Mouse (Mus musculus): ENCODE data around the gene Aspa. TPM values are rescaled to one million over a fixed set of nuclear protein-coding genes. Genes with fewer than 3 reads are reported as not detected.

Aspa gene
- polyA plus RNA-seq, 1 experiment from 2014 or later: 32.0 TPM

- Histone ChIP-seq H3K9ac (replicated peaks; ENCODE audit: low read length) (no peak overlapping the region), H3K27me3 (ENCODE audit: insufficient read depth, low read length) (no peaks in the 10 kb centered on the region), H3K36me3 (ENCODE audit: insufficient read depth, low read length) (no peaks in the 10 kb centered on the region), H3K9me3 (ENCODE audit: low read length) (no peaks in the 10 kb centered on the region), H3K4me2 (replicated peaks; ENCODE audit: low read depth, low read length) (no peak overlapping the region), H3K4me1 (ENCODE audit: insufficient read depth, low read length) (no peaks in the 10 kb centered on the region), H3K27ac (ENCODE audit: low read length) (no peak overlapping the region), H3K4me3 (ENCODE audit: low read length) (no peak overlapping the region)
- WGBS: 48% methylated on average over 1 of the region's 1 CpGs
- ATAC-seq (ENCODE audit: low FRiP score, low TSS enrichment): no peak
These were observed 68.0 kb downstream of the Aspa start for GRCm38 (mm10) chr11:73261385-73261784.

GRCm38 (mm10) chr11:73260457-73260856 lies 68.9 kb downstream of the Aspa start:
- no peak overlapping the region for H3K9ac ChIP-seq (replicated peaks; ENCODE audit: low read length)
- no peaks in the 10 kb centered on the region for H3K9me3 ChIP-seq (ENCODE audit: low read length)
- no peak overlapping the region for H3K4me2 ChIP-seq (replicated peaks; ENCODE audit: low read depth, low read length)
- 79% methylated on average over 3 of the region's 3 CpGs for WGBS
- H3K27me3 ChIP-seq (ENCODE audit: insufficient read depth, low read length): no peaks in the 10 kb centered on the region
- H3K36me3 ChIP-seq (ENCODE audit: insufficient read depth, low read length): no peaks in the 10 kb centered on the region
- H3K4me3 ChIP-seq (ENCODE audit: low read length): no peak overlapping the region
- no peak for ATAC-seq (ENCODE audit: low FRiP score, low TSS enrichment)
- no peak overlapping the region for H3K27ac ChIP-seq (ENCODE audit: low read length)
- H3K4me1 ChIP-seq (ENCODE audit: insufficient read depth, low read length): no peaks in the 10 kb centered on the region

DNA sequence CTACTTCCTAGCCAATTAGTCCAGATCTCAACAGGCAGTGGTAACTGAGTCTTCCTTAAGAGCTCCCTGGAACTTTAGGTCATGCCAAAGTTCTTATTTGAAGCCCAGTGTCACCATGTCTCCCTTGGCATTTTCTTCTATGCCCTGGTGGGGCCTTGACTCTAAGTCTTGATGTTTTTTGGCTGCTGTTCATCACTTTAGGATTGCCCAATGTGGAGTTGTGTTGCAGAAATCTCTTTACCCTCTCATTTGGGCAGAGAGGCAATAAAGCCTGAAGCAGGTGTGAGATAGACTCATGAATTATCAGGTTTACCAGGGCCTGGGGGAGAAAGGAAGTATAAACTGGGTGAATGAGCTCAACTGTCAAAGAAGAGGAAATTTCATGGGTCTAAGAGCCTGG lies 70.7 kb downstream of the Aspa start:
- Histone ChIP-seq H3K9ac (replicated peaks; ENCODE audit: low read length) (no peak overlapping the region), H3K27ac (ENCODE audit: low read length) (no peak overlapping the region), H3K4me3 (ENCODE audit: low read length) (no peak overlapping the region), H3K9me3 (ENCODE audit: low read length) (no peaks in the 10 kb centered on the region), H3K36me3 (ENCODE audit: insufficient read depth, low read length) (no peaks in the 10 kb centered on the region), H3K4me1 (ENCODE audit: insufficient read depth, low read length) (no peaks in the 10 kb centered on the region), H3K4me2 (replicated peaks; ENCODE audit: low read depth, low read length) (no peak overlapping the region), H3K27me3 (ENCODE audit: insufficient read depth, low read length) (no peaks in the 10 kb centered on the region)
- ATAC-seq (ENCODE audit: low FRiP score, low TSS enrichment): no peak

- no peak overlapping the region for H3K27ac ChIP-seq (ENCODE audit: low read length)
- H3K4me3 ChIP-seq (ENCODE audit: low read length): no peak overlapping the region
- 61% methylated on average over 4 of the region's 4 CpGs for WGBS
- H3K36me3 ChIP-seq (ENCODE audit: insufficient read depth, low read length): no peaks in the 10 kb centered on the region
- no peaks in the 10 kb centered on the region for H3K9me3 ChIP-seq (ENCODE audit: low read length)
- no peak overlapping the region for H3K9ac ChIP-seq (replicated peaks; ENCODE audit: low read length)
- H3K27me3 ChIP-seq (ENCODE audit: insufficient read depth, low read length): no peaks in the 10 kb centered on the region
- H3K4me2 ChIP-seq (replicated peaks; ENCODE audit: low read depth, low read length): no peak overlapping the region
- no peaks in the 10 kb centered on the region for H3K4me1 ChIP-seq (ENCODE audit: insufficient read depth, low read length)
- ATAC-seq (ENCODE audit: low FRiP score, low TSS enrichment): no peak
These were observed 71.9 kb downstream of the Aspa start for GRCm38 (mm10) chr11:73257362-73257945.

Other genes with a start within 250 kb of the Aspa start
- 0.24 and 0.44 TPM in 2 replicates for gene Itgae, start 239.0 kb downstream of the Aspa start, polyA plus RNA-seq (2015; fragmentation: Nextera tagmentation; extraction: Ambion mirVana)
- 16.9 and 18.5 TPM in 2 replicates for gene Haspin, start 191.3 kb downstream of the Aspa start, polyA plus RNA-seq (2015; fragmentation: Nextera tagmentation; extraction: Ambion mirVana)
- 0.81 TPM in 2 replicates for gene P2rx5, start 169.2 kb downstream of the Aspa start, polyA plus RNA-seq (2015; fragmentation: Nextera tagmentation; extraction: Ambion mirVana)
- gene Emc6, start 152.6 kb downstream of the Aspa start, polyA plus RNA-seq (2015; fragmentation: Nextera tagmentation; extraction: Ambion mirVana): 121 and 123 TPM in 2 replicates
- gene Tax1bp3, start 152.5 kb downstream of the Aspa start, polyA plus RNA-seq (2015; fragmentation: Nextera tagmentation; extraction: Ambion mirVana): 231 and 251 TPM in 2 replicates
- gene Ctns, start 130.6 kb downstream of the Aspa start, polyA plus RNA-seq (2015; fragmentation: Nextera tagmentation; extraction: Ambion mirVana): 21.5 and 22.4 TPM in 2 replicates
- 2.4 and 2.6 TPM in 2 replicates for gene Shpk, start 130.1 kb downstream of the Aspa start, polyA plus RNA-seq (2015; fragmentation: Nextera tagmentation; extraction: Ambion mirVana)
- 0.24 TPM in 1 of 2 replicates, not detected in the other for gene Trpv1, start 95.3 kb downstream of the Aspa start, polyA plus RNA-seq (2015; fragmentation: Nextera tagmentation; extraction: Ambion mirVana)
- 0.12 and 0.21 TPM in 2 replicates for gene Trpv3, start 62.2 kb downstream of the Aspa start, polyA plus RNA-seq (2015; fragmentation: Nextera tagmentation; extraction: Ambion mirVana)
- gene Gm49340, start 145 bp upstream of the Aspa start, polyA plus RNA-seq (2015; fragmentation: Nextera tagmentation; extraction: Ambion mirVana): not detected in 2 replicates
- 0.27 and 0.29 TPM in 2 replicates for gene Spata22, start 145 bp upstream of the Aspa start, polyA plus RNA-seq (2015; fragmentation: Nextera tagmentation; extraction: Ambion mirVana)
- not detected in 2 replicates for gene Olfr20, start 21.2 kb upstream of the Aspa start, polyA plus RNA-seq (2015; fragmentation: Nextera tagmentation; extraction: Ambion mirVana)
- not detected in 2 replicates for gene Olfr376, start 41.6 kb upstream of the Aspa start, polyA plus RNA-seq (2015; fragmentation: Nextera tagmentation; extraction: Ambion mirVana)
- not detected in 2 replicates for gene Olfr1, start 70.0 kb upstream of the Aspa start, polyA plus RNA-seq (2015; fragmentation: Nextera tagmentation; extraction: Ambion mirVana)
- gene Olfr378, start 98.9 kb upstream of the Aspa start, polyA plus RNA-seq (2015; fragmentation: Nextera tagmentation; extraction: Ambion mirVana): not detected in 2 replicates
- gene Olfr380, start 127.9 kb upstream of the Aspa start, polyA plus RNA-seq (2015; fragmentation: Nextera tagmentation; extraction: Ambion mirVana): not detected in 2 replicates
- not detected in 2 replicates for gene Olfr381, start 162.0 kb upstream of the Aspa start, polyA plus RNA-seq (2015; fragmentation: Nextera tagmentation; extraction: Ambion mirVana)
- not detected in 2 replicates for gene Olfr382, start 187.6 kb upstream of the Aspa start, polyA plus RNA-seq (2015; fragmentation: Nextera tagmentation; extraction: Ambion mirVana)

All from kidney, embryonic 16.5 days (tissue).